Mouse (Mus musculus) gastrocnemius, adult 8-10 months (tissue): Measurements from ENCODE around the gene Aknad1. TPM values are rescaled to one million over a fixed set of nuclear protein-coding genes. Genes with fewer than 3 reads are reported as not detected.
A peak's percentile ranks its signal among the peaks of the same experiment; 100 is the strongest.

Source experiments
- DNase-seq, 2 experiments: peaks; one replicate each; pipeline ENCODE4 v3.0.0; 2022; ENCODE audit warnings: low spot score in 2 of 2
- total RNA-seq, 4 experiments: library from RNA; stranded (reverse); gene quantifications; 2 replicates each; pipeline ENCODE4 v1.2.4; 2022

The Aknad1 gene
- total RNA-seq, 4 experiments from 2014 or later, result 0.11 to 0.34 (median 0.15) TPM

DNA sequence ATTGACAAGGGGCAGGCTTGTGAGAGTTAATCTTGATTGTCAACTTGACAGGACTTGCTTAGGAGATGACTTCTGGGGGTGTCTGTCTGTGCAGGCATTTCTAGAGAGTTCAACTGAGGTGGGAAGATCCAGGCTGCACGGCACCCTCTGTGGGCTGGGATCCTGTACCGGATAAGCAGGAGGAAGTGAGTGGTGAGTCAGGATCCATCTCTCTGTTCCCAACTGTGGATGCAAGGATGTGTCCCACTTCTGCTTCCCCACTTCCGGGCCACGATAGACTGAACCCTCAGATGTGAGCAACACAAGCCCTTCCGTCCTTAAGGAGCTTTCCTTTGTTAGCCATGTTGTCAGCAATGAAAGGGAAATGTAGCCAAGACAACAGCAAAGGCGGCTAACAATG, 47.1 kb downstream of the Aknad1 start:
- DNase-seq, result no peak

DNA sequence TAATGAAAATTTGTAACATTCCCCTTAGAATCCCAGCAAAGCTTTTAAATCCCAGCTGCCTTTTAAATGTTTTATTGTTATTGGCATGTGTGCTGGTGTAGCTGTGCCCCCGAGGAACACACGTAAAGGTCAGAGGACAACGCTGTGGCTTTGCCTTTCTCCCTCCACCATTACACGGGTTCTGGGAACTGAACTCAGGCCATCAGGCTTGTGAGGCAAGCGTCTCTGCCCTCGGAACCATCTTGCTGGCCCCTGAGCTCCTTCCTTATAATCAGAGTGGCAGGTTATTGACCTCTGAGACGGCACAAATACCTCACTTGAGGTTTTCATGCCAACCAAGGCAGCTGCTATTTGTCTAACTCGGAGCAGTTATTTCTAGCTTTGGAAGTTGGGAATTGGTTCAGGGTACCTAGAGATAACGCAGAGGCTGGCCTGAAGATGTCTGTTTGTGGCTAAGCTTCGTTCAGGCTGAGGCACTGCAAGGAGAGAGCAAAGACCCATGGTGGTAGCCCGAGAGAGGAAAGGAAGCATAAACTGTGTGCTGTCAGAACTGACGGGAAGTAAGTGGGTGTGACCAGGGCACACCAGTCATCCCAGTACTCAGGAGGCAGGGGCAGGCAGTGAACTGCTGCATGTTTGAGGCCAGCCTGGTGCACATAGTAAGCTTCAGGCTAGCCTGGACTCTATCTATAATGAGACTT, 48.4 kb downstream of the Aknad1 start:
- DNase-seq, result no peak

DNA sequence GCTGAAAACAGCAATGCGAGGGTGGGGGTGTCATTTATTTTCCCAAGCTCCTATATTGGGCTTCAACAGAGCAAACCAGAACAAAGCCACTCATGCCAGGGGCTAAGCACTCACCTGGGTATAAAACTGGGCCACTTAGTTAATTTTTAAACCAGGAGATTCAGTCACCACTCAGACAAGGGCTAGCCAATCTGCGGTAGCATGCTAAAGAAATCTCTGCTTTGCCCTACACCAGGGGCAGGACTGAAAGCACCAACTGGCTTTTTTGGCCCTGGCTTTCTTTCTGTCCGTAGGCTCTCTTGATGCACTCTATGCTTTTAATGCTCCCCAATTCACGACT, 49.0 kb downstream of the Aknad1 start:
- DNase-seq, result no peak

DNA sequence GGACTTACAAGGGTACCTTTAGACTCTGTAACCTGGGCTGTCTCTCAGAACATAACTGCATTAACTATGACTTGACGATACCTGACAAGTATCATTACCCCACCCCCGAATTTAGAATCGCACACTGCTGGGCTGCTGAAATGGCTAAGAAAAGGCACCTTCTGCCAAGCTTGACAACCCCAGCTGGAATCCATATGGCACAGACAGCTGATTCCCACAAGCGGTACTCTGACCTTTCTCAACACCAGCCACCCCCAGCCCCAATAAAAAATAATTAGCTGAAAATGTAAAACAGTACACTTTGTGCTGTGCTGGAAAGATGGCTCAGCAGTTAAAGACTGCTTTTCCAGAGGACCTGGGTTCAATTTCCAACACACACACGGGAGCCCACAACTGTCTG, 49.8 kb downstream of the Aknad1 start:
- DNase-seq, result no peak

DNA sequence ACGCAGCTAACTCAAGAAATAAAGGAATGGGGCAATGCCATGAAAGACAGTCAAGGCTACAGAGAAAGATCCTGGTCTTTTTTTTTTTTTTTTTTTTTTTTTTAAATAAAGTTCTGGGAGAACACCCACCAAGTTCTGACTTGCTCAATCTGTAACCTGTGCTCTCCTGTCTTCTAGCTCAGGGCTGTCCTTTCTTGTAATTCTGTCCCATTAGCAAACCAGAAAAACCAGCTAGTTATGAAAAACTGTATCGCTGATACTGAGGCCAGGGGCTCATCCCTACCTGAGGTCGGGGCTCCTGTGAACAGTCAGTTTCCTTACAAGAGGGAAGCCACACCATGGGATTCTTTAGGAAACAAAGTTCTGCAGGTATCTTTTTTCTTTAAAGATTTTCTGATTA, 51.0 kb downstream of the Aknad1 start:
- DNase-seq, result no peak

DNA sequence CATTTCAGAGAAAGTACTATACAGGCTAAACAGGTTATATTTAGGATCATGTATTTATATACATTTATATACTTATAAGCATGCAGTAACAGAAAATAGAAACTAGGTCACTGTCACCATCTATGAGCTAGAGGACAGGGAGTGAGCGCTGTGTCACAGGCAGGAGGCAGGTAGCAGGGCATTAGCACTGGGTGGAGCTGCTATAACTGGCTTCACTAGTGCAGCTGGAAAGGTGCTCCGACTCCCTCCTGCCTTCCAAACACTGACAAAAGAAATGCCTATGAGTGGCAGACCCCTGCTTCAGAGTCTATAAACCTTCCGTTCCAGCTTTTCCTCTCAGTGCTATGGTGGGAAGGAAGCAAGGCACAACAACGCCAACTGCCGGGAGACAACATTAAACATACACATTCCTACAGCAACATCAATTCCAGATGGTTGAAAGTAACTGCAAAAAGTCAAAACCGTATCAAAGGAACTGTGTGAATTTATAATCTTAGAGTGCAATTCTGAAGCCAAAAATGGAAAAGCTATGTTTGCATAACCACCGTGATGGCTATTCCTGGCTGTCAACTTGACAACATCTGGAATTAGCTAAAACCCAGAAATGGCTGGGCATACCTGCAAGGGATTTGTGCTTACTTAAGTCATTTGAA, 51.7 kb downstream of the Aknad1 start:
- DNase-seq, result no peak

DNA sequence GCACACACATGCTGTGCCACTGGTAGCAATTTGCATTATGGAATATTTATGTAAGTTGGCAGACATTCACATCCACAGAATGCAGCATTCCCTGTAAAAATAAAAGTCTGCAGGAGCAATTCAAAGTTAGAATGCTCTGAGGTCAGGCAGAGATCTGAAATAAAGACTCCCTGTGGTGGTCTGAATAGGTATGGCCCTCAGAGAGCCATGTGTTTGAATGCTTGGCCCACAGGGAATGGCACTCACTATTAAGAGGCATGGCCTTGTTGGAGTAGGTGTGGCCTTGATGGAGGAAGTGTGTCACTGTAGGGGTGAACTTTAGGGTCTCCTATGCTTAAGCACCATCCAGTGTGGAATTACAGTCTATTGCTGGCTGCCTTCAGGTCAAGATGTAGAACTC, 53.0 kb downstream of the Aknad1 start:
- no peak for DNase-seq

DNA sequence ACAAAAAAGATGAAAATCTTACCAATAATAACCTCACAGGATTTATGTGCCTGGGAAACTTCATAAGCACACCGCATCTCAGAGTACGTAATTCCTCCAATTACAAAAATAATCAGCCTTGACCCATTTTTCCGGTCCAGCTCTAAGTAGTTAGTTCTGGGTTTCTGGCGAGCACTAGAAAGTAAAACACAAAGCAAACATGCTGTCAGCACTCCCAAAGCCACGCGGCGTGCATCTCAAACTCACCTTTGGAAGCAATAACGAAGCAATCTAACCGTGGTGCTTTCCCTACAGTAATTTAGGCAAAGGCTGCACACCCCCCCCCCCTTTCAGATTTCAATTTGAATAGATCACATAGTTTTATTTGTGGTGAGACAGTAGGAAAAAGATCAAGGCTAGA, 55.3 kb downstream of the Aknad1 start:
- DNase-seq, result no peak

DNA sequence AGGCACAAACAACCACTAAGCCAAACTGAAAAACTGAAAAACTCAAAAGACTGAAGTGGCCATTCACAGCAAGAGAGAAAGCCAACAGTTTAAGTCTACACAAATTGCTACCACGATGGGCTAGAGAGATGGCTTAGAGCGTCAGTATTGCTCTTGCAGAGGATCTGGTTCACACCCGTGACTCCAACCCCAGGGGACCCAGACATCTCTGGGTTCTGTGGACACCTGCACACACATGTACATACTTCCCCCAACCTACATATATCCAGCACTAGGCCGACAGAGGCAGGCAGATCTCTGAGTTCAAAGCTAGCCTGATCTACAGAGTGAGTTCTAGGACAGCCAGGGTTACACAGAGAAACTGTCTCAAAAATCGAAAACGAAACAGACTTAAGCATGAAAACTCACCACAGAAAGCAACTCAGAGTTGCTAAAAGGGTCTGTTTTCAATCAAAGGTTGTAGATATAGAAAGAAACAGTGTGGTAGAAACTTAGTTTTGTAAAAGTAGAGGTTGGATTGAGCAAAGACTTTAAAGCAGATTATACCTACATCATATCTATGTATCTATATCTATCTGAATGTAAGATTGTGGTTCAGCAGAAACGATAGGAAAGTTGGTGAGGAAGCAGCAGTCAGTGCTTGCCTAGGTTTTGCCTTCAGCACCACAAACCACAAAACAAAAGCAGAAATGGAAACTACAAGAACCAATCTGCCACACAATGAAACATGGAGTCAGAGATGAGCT, 56.3 kb downstream of the Aknad1 start:
- DNase-seq, result no peak

DNA sequence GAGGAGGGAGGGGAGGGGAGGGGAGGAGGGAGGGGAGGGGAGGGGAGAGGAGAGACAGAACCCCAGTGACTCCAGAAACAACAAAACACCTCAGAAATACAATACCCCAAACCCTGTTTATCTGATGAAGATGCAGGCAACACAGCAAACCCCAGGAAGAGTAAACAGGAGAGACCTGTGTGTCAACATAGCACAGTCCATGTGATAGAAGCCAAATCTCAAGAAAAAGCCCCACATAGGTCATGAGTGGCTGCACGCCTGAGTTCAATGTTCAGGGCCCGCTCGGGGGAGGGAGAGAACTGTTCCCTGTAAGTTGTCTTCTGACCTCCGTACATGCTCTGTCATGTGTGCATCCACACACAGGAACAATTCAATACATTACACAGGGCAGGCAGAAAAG, 56.9 kb downstream of the Aknad1 start:
- no peak for DNase-seq

DNA sequence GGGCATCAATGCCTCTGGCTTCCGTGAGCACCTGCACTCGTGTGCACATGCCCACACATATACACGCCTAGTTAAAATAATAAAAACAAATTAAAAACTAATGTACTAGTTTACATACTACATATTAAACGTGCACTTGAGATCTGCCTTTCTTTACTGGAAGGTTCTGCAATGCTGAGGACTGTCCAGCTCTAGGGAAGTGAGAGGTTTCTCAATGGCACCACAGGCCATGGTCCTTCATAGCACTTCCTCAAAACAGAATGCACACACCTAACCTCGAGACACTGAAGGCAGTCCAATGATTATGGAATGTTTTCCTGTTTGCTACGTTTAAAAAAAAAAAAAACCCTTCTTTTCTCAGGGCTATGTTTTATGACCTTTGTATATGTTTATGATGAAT, 58.3 kb downstream of the Aknad1 start:
- DNase-seq, result no peak

DNA sequence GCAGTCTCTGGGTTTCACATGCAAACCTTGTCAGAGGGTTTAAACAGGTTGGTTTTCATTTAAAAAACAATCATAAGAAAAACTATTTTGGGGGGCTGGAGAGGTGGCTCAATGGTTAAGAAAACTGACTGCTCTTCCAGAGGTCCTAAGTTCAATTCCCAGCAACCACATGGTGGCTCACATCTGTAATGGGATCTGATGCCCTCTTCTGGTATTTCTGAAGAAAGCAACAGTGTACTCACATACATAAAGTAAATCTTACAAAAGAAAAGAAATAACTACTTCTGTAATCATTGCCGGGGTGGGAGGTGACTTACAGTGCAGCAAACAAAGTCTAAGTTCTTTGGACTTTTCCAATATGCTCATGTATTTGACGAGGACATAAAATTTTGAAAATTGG, 58.9 kb downstream of the Aknad1 start:
- DNase-seq, result no peak

DNA sequence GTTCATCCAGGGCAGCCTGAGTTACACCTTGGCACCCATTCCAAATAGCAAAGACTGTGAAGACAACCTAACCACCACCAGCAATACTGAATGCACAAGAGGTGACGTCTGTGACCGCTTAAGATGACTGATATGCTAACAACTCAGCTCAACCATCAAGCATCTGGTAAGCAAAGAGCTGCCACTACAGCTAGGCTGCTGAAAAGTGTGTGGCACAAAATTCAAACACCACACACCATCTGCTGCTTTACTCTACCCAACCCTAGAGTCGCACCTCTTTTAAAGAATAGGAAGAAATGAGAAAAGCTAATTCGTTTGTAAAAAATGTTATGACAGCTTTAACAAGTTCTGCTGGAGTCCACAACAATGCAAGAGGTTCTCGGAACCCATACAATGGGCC, 66.2 kb downstream of the Aknad1 start:
- no peak for DNase-seq

DNA sequence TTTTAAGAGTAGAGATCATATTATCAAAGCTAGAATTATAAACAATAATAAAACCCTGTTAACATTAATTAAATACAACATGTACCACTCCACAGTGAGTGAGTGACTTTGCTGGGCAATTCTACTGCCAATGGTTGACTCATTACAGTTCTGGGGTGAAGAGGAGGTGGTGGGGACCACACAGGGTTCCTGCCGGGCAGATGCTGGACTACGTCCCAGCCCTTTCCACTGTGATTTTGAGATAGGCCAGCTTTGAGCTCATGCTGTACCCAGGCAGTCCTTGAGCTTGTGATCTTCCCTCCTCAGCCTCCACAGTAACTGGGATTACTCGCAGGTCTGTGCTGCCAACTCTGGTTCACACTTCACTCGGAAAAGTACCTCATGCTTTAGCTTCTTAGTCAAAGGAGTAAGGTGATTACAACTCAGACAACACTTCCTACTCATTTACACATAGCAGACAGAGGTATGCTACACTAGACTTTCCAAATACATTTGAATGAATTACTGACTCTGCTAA, 71.3 kb downstream of the Aknad1 start:
- DNase-seq, result no peak

DNA sequence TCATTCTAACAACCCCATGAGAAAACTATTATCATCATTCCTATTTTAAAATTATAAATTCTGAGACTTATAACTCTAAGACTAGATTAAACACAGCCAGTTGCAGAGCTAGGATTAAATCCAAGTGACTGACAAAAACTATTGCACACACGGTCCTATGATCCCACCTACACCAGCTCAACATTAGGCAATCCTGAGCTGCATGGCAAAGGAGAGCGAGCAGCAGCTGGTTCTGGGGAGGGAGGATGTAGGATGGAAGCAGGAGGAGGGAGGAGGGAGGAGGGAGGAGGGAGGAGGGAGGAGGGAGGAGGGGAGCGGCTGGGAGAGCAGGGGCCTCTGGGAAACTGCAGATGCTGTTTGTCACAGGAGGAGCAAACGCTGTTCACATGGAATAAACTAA, 76.2 kb downstream of the Aknad1 start:
- DNase-seq, result no peak

DNA sequence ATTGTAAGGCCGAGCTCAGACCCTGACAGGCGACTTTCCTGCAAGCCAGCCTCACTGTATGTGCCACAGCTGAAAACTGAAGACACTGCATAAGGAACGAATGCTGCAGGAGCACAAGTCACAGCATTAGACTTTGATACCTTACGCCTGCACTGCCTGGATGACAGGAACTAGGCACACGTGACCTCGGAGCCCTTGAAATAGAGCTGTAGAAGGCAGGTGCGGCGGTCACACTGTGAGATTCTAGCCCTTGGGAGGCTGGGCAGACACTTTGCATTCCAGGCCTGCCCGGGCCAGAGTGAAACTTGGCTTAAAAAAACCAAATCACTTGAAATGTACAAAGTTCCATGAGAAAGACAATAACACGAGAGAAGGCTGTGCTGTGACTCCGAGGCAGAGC, 91.0 kb downstream of the Aknad1 start:
- peak; percentile 35 to 66 for DNase-seq

DNA sequence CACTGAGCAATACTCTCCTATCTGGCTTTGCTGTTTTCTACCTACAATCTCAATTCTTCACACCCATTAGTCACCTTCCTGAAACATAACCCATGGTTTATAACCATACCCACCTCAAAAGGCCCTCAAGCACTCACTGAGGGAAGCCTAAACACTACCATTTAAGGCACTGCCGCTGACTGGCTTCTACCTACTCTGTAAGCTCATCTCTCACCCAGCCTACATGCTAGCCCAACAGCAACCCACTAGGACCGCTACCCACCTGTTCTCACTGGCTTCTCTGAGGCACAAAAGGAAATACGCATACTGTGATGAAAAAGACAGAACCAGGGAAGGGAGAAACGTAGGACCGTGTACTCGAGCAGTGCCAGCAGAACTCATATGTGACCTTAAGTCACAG, 92.3 kb downstream of the Aknad1 start:
- no peak for DNase-seq

Other genes with a start within 250 kb of the Aknad1 start
- gene 1700013F07Rik, start 205.5 kb upstream of the Aknad1 start, total RNA-seq, result not detected
- under 1 TPM in 2 of 4 experiments, not detected in 2; 0.19 to 0.31 TPM for gene 5330417C22Rik, start 203.1 kb upstream of the Aknad1 start, total RNA-seq
- 10 to 100 TPM; 14.8 to 16.5 (median 16.1) TPM for gene Tmem167b, start 177.2 kb upstream of the Aknad1 start, total RNA-seq
- 10 to 100 TPM; 18.6 to 30.2 (median 25.3) TPM for gene Taf13, start 168.0 kb upstream of the Aknad1 start, total RNA-seq
- gene Wdr47, start 148.4 kb upstream of the Aknad1 start, total RNA-seq, result 1 to 10 TPM; 3.5 to 7.7 (median 5.0) TPM
- gene Clcc1, start 85.7 kb upstream of the Aknad1 start, total RNA-seq, result 10 to 100 TPM; 33.9 to 45.3 (median 37.3) TPM
- 1 to 10 TPM in 1 of 4 experiments, under 1 TPM in 3; 0.56 to 1.2 (median 0.74) TPM for gene Gpsm2, start 17.3 kb upstream of the Aknad1 start, total RNA-seq
- 10 to 100 TPM; 34.9 to 50.3 (median 38.4) TPM for gene Stxbp3, start 100.9 kb downstream of the Aknad1 start, total RNA-seq
- gene Fndc7, start 150.3 kb downstream of the Aknad1 start, total RNA-seq, result not detected
- gene Prpf38b, start 172.1 kb downstream of the Aknad1 start, total RNA-seq, result 10 to 100 TPM; 10.7 to 16.0 (median 13.3) TPM
- not detected for gene Henmt1, start 200.2 kb downstream of the Aknad1 start, total RNA-seq
- not detected for gene Gm9857, start 200.8 kb downstream of the Aknad1 start, total RNA-seq